Mouse (Mus musculus): ENCODE data around the gene Astn1. TPM values are rescaled to one million over a fixed set of nuclear protein-coding genes. Genes with fewer than 3 reads are reported as not detected.

The Astn1 gene
- polyA plus RNA-seq, 1 experiment, result not detected

- no peaks in the 10 kb centered on the region for H3K27me3 ChIP-seq (ENCODE audit: control insufficient read depth, insufficient read depth, insufficient read length)
- no peaks in the 10 kb centered on the region for H3K79me3 ChIP-seq (ENCODE audit: low read depth)
- no peak overlapping the region for H3K4me3 ChIP-seq (ENCODE audit: insufficient read depth, poor library complexity, severe bottlenecking)
- H3ac ChIP-seq (ENCODE audit: control insufficient read depth, insufficient read length, low read depth), result no peak overlapping the region
- TF ChIP-seq USF1 (IDR thresholded peaks at IDR 0.05; ENCODE audit: low read depth) (no peak), CTCF (IDR thresholded peaks at IDR 0.05; ENCODE audit: control insufficient read depth, insufficient read depth, insufficient read length) (no peak), CEBPB (IDR thresholded peaks at IDR 0.05; ENCODE audit: low read depth) (no peak), FOSL1 (IDR thresholded peaks at IDR 0.05; ENCODE audit: insufficient read depth, low read length, poor library complexity, severe bottlenecking) (no peak), MYOD1 (IDR thresholded peaks at IDR 0.05; ENCODE audit: control insufficient read depth, insufficient read length, low read depth) (no peak), MYOG (IDR thresholded peaks at IDR 0.05; ENCODE audit: control insufficient read depth, extremely low read depth, insufficient read length) (no peak), MAX (IDR thresholded peaks at IDR 0.05) (no peak)
- no peaks in the 10 kb centered on the region for H3K79me2 ChIP-seq (ENCODE audit: control insufficient read depth, insufficient read depth)
- H3K36me3 ChIP-seq (ENCODE audit: control insufficient read depth, insufficient read depth), result no peaks in the 10 kb centered on the region
Observed at GRCm38 (mm10) chr1:158453587-158453986, 91.5 kb downstream of the Astn1 start.

DNA sequence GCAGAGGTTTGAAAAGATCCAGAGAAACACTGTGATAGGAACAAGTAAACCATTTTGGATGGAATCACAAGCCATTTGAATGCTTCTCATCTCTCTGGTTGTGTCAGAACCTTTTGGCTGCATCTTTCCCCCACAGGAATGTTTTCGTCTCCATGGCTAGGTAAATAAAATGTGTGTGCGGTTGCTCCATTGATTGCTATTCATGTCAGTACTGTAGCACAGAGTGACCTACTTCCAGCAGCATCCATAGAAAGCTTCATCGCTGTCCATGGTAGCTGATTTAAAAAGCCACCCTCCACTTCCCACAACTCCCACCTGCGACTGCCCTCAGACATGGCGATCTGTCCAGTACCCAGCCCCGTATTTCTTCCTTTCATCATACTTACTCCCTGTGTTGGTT is 101.9 kb downstream of the Astn1 start:
- TF ChIP-seq MYOG (IDR thresholded peaks at IDR 0.05; ENCODE audit: control insufficient read depth, extremely low read depth, insufficient read length) (no peak), MAX (IDR thresholded peaks at IDR 0.05) (no peak), CEBPB (IDR thresholded peaks at IDR 0.05; ENCODE audit: low read depth) (no peak), USF1 (IDR thresholded peaks at IDR 0.05; ENCODE audit: low read depth) (no peak), CTCF (IDR thresholded peaks at IDR 0.05; ENCODE audit: control insufficient read depth, insufficient read depth, insufficient read length) (no peak), MYOD1 (IDR thresholded peaks at IDR 0.05; ENCODE audit: control insufficient read depth, insufficient read length, low read depth) (no peak), FOSL1 (IDR thresholded peaks at IDR 0.05; ENCODE audit: insufficient read depth, low read length, poor library complexity, severe bottlenecking) (no peak)
- H3K36me3 ChIP-seq (ENCODE audit: control insufficient read depth, insufficient read depth), result no peaks in the 10 kb centered on the region
- no peaks in the 10 kb centered on the region for H3K27me3 ChIP-seq (ENCODE audit: control insufficient read depth, insufficient read depth, insufficient read length)
- no peaks in the 10 kb centered on the region for H3K79me3 ChIP-seq (ENCODE audit: low read depth)
- H3K4me3 ChIP-seq (ENCODE audit: insufficient read depth, poor library complexity, severe bottlenecking), result no peak overlapping the region
- H3ac ChIP-seq (ENCODE audit: control insufficient read depth, insufficient read length, low read depth), result no peak overlapping the region
- no peaks in the 10 kb centered on the region for H3K79me2 ChIP-seq (ENCODE audit: control insufficient read depth, insufficient read depth)

GRCm38 (mm10) chr1:158465286-158465685 is 103.2 kb downstream of the Astn1 start:
- no peak overlapping the region for H3ac ChIP-seq (ENCODE audit: control insufficient read depth, insufficient read length, low read depth)
- no peaks in the 10 kb centered on the region for H3K79me3 ChIP-seq (ENCODE audit: low read depth)
- no peak for TF ChIP-seq MAX (IDR thresholded peaks at IDR 0.05)
- no peak for TF ChIP-seq CTCF (IDR thresholded peaks at IDR 0.05; ENCODE audit: control insufficient read depth, insufficient read depth, insufficient read length)
- no peaks in the 10 kb centered on the region for H3K36me3 ChIP-seq (ENCODE audit: control insufficient read depth, insufficient read depth)
- H3K4me3 ChIP-seq (ENCODE audit: insufficient read depth, poor library complexity, severe bottlenecking), result no peak overlapping the region
- no peaks in the 10 kb centered on the region for H3K27me3 ChIP-seq (ENCODE audit: control insufficient read depth, insufficient read depth, insufficient read length)
- no peaks in the 10 kb centered on the region for H3K79me2 ChIP-seq (ENCODE audit: control insufficient read depth, insufficient read depth)

GRCm38 (mm10) chr1:158477841-158478240 is 115.8 kb downstream of the Astn1 start:
- no peaks in the 10 kb centered on the region for H3K36me3 ChIP-seq (ENCODE audit: control insufficient read depth, insufficient read depth)
- H3K79me2 ChIP-seq (ENCODE audit: control insufficient read depth, insufficient read depth), result no peaks in the 10 kb centered on the region
- TF ChIP-seq CEBPB (IDR thresholded peaks at IDR 0.05; ENCODE audit: low read depth) (no peak), CTCF (IDR thresholded peaks at IDR 0.05; ENCODE audit: control insufficient read depth, insufficient read depth, insufficient read length) (no peak), MYOG (IDR thresholded peaks at IDR 0.05; ENCODE audit: control insufficient read depth, extremely low read depth, insufficient read length) (no peak), USF1 (IDR thresholded peaks at IDR 0.05; ENCODE audit: low read depth) (no peak), FOSL1 (IDR thresholded peaks at IDR 0.05; ENCODE audit: insufficient read depth, low read length, poor library complexity, severe bottlenecking) (no peak), MYOD1 (IDR thresholded peaks at IDR 0.05; ENCODE audit: control insufficient read depth, insufficient read length, low read depth) (no peak), MAX (IDR thresholded peaks at IDR 0.05) (no peak)
- H3K27me3 ChIP-seq (ENCODE audit: control insufficient read depth, insufficient read depth, insufficient read length), result no peaks in the 10 kb centered on the region
- H3K79me3 ChIP-seq (ENCODE audit: low read depth), result no peaks in the 10 kb centered on the region
- no peak overlapping the region for H3ac ChIP-seq (ENCODE audit: control insufficient read depth, insufficient read length, low read depth)
- no peak overlapping the region for H3K4me3 ChIP-seq (ENCODE audit: insufficient read depth, poor library complexity, severe bottlenecking)

DNA sequence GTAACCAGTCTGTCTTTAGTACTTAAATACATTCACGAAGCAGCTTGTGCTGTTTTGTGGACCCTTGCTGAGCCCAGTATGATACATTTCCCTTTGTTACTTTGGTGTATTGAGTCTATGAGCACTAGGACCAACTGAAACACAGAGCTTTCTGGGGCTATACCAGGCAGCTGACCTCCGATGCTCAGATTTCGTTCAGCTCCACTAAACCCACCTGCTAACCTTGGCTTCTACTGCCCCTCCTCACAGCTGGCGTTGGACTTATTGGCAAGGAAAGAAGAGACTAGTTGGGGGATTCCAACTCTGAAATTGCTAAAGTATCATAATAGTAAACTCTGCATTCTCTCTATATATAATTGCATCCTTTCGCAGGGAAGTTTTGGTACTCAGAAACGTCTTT is 118.2 kb downstream of the Astn1 start:
- no peaks in the 10 kb centered on the region for H3K36me3 ChIP-seq (ENCODE audit: control insufficient read depth, insufficient read depth)
- no peaks in the 10 kb centered on the region for H3K79me3 ChIP-seq (ENCODE audit: low read depth)
- no peaks in the 10 kb centered on the region for H3K79me2 ChIP-seq (ENCODE audit: control insufficient read depth, insufficient read depth)
- H3K4me3 ChIP-seq (ENCODE audit: insufficient read depth, poor library complexity, severe bottlenecking), result no peak overlapping the region
- no peaks in the 10 kb centered on the region for H3K27me3 ChIP-seq (ENCODE audit: control insufficient read depth, insufficient read depth, insufficient read length)
- TF ChIP-seq FOSL1 (IDR thresholded peaks at IDR 0.05; ENCODE audit: insufficient read depth, low read length, poor library complexity, severe bottlenecking), result no peak
- TF ChIP-seq CEBPB (IDR thresholded peaks at IDR 0.05; ENCODE audit: low read depth), result no peak
- TF ChIP-seq MAX (IDR thresholded peaks at IDR 0.05), result no peak
- TF ChIP-seq USF1 (IDR thresholded peaks at IDR 0.05; ENCODE audit: low read depth), result no peak
- TF ChIP-seq CTCF (IDR thresholded peaks at IDR 0.05; ENCODE audit: control insufficient read depth, insufficient read depth, insufficient read length), result no peak
- TF ChIP-seq MYOG (IDR thresholded peaks at IDR 0.05; ENCODE audit: control insufficient read depth, extremely low read depth, insufficient read length), result no peak
- TF ChIP-seq MYOD1 (IDR thresholded peaks at IDR 0.05; ENCODE audit: control insufficient read depth, insufficient read length, low read depth), result no peak
- no peak overlapping the region for H3ac ChIP-seq (ENCODE audit: control insufficient read depth, insufficient read length, low read depth)

DNA sequence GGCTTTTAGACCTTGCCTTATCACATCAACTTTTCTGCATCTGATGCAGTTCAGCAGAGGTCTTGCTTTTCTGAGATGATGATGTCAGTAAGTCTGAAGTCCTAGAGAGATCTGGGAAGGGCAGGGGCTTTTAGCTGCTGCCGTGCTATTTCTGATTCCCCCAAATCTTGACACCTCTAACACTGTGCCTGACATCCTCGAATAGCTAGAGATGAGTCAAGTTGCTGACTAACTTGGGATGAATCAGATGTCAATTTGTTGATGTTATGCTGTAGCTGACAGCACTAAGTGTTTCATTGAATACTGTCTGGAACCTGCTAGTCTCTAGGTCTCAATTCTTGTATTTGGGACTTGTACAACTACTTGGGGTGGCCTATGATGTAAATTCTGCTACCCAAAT is 121.7 kb downstream of the Astn1 start:
- H3K79me2 ChIP-seq (ENCODE audit: control insufficient read depth, insufficient read depth), result no peaks in the 10 kb centered on the region
- H3K36me3 ChIP-seq (ENCODE audit: control insufficient read depth, insufficient read depth), result no peaks in the 10 kb centered on the region
- H3K79me3 ChIP-seq (ENCODE audit: low read depth), result no peaks in the 10 kb centered on the region
- H3K4me3 ChIP-seq (ENCODE audit: insufficient read depth, poor library complexity, severe bottlenecking), result no peak overlapping the region
- H3ac ChIP-seq (ENCODE audit: control insufficient read depth, insufficient read length, low read depth), result no peak overlapping the region
- no peaks in the 10 kb centered on the region for H3K27me3 ChIP-seq (ENCODE audit: control insufficient read depth, insufficient read depth, insufficient read length)
- no peak for TF ChIP-seq CEBPB (IDR thresholded peaks at IDR 0.05; ENCODE audit: low read depth)
- no peak for TF ChIP-seq MAX (IDR thresholded peaks at IDR 0.05)
- TF ChIP-seq MYOG (IDR thresholded peaks at IDR 0.05; ENCODE audit: control insufficient read depth, extremely low read depth, insufficient read length), result no peak
- no peak for TF ChIP-seq CTCF (IDR thresholded peaks at IDR 0.05; ENCODE audit: control insufficient read depth, insufficient read depth, insufficient read length)
- TF ChIP-seq USF1 (IDR thresholded peaks at IDR 0.05; ENCODE audit: low read depth), result no peak
- TF ChIP-seq FOSL1 (IDR thresholded peaks at IDR 0.05; ENCODE audit: insufficient read depth, low read length, poor library complexity, severe bottlenecking), result no peak
